Mouse (Mus musculus) left cerebral cortex, postnatal 10 days (tissue): Measurements from ENCODE around the gene Anks1b. TPM values are rescaled to one million over a fixed set of nuclear protein-coding genes. Genes with fewer than 3 reads are reported as not detected.

Experiments used
- DNase-seq, 2 experiments: peaks; one replicate each; pipeline ENCODE4 v3.0.0; 2021 to 2022; ENCODE audit warnings: low spot score in 2 of 2, mixed read lengths in 1 of 2; ENCODE audit errors: extremely low spot score in 1 of 2
- intact Hi-C: fragments of 180-260 bp; cut with DNase I; formaldehyde crosslinking; loops from one replicate; pipeline ENCODE4 v1.15.1; 2025
- total RNA-seq, 2 experiments: library from RNA; stranded (reverse); gene quantifications; 2 replicates each; pipeline ENCODE4 v1.2.3; 2021

Gene Anks1b
- total RNA-seq, 2 experiments from 2014 or later, result 366 TPM

DNA sequence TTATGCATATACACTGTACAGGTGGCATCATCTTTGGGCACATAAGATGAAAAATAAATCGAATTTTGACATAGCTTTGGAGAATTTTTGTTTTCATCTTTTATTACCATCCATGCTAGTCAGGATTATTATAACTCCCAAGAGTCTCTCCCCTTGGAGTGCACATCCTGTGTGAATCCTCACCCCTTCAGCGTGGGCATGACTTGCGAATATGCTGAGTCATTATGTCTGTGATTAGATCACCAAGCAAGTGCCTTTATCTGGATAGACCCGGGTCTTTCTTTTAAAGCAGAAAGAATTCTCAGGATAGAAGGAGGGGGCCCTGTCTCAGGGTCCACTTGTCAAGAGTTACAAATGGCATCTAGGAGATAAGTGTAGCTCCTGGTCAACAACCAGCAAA lies 48.7 kb downstream of the Anks1b start:
- intact Hi-C loops, result no loop called here
- DNase-seq, result no peak

GRCm38 (mm10) chr10:89942180-89942579 lies 68.9 kb downstream of the Anks1b start:
- DNase-seq, result no peak
- intact Hi-C loops, result no loop called here

DNA sequence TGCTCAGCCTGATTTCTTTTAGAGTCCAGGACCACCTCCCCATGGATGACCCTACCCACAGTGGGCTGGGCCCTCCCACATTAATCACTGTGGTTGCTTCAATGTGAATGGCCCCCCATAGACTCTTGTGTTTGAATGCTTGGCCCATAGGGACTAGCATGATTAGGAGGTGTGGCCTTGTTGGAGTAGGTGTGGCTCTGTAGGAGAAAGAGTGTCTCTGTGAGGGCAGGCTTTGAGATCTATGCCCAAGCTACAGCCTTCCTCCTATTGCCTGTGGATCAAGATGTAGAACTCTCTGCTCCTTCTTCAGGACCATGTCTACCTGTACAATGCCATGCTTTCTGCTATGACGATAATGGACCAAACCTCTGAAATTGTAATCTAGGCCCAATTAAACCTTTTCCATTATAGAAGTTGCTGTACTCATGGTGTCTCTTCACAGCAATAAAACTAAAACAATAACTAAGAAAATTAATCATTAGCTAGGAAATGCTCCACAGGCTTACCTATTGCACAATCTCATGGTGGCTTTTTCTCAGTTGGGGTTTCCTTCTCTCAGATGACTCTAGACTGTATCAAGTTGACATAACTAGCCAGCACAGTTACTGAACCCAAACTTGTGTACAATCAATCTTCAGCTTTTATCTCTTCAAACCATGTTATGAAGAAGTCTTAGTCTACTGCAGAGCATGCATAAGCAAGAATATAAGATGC lies 73.5 kb downstream of the Anks1b start:
- DNase-seq, result no peak
- intact Hi-C loops, result no loop called here

GRCm38 (mm10) chr10:89974361-89974760 lies 101.1 kb downstream of the Anks1b start:
- no peak for DNase-seq
- intact Hi-C loops, result loop anchor here (10.0 kb wide), 1 partner anchor 100 kb away; the partner anchor contains the start of gene Anks1b

- intact Hi-C loops, result loop anchor here (10.0 kb wide), 1 partner anchor 101 kb away; the partner anchor contains the start of gene Anks1b
- no peak for DNase-seq
Measured at GRCm38 (mm10) chr10:89975431-89975841, 102.1 kb downstream of the Anks1b start.

DNA sequence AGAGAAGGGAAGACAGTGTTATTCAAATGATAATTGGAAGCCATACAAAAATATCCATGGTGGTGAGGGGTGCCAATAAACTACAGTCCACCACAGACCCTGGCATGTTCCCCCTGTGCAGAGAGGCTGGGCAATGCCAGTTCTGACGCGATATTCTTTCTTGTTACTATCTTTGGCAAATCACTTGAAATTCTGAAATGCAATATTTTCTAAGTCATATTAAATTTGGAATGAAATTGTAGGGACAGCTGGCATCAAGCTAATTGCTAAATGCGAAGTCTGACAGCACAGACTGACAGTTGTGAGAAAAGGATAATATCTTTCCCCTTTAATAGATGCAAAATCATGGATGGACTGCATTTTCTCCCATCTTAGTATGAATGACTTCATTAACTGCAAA lies 103.3 kb downstream of the Anks1b start:
- intact Hi-C loops, result loop anchor here (10.0 kb wide), 1 partner anchor 102 kb away; the partner anchor contains the start of gene Anks1b
- DNase-seq, result no peak

DNA sequence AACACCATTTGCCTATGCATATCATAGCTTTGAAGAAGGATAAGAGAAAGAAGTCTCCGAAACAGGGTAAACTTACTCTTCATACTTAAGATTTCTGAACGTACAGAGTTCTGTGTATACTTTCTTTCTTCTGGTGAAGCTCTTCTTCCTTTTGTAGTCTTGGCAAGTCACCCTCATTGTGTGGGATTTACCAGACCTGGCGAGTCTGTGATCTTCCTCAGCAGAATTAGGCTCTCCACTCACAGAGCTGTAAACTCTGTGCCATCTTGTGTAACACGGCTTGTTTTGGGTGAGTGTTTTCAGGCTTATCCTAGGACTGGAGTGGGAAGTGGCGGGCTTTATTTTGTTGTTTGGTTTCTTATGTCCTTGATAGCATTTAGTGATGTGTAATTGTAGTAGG lies 120.9 kb downstream of the Anks1b start:
- DNase-seq, result no peak

DNA sequence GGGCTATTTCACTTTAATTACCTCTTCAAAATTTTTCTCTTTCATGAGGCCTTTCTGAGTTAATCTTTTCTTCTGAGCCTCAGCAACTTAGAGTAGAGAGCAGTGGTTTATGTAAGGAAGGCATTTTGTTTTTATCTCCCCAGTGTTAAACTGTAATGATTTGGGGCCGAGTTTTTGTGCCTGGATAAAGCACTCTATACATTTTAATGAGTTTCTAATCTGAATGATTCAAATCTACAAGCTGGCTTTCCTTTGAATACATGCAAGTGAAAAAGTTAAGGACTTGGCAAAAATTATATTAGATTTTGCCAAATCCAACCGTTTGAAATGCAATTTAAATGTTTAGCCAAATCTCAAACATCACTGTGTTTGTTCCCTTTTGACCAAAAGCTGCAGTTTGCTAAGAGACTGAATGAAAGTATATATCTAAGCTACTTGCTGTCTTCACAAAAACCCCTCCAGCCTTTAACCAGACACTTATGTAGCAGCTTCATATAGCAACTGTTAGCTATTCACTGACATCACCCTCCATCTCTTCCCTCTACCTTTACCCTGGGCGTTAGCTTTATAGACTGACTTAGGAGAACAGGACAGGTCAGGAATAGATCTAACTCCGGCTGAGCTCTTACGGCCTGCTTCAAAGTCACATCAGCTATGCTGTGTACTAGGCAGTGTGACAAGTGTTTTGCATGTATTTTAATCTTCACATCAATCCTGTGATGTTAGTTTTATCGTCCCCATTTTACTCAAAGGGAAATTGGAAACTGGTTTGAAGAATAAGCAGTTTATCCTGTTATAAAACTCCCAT lies 122.5 kb downstream of the Anks1b start:
- DNase-seq, result no peak
- intact Hi-C loops, result no loop called here

More for the DNA sequence above, 120.9 kb downstream of the Anks1b start:
- intact Hi-C loops, result no loop called here

- DNase-seq, result no peak
- intact Hi-C loops, result no loop called here
Measured at GRCm38 (mm10) chr10:90003980-90004729, 130.8 kb downstream of the Anks1b start.

DNA sequence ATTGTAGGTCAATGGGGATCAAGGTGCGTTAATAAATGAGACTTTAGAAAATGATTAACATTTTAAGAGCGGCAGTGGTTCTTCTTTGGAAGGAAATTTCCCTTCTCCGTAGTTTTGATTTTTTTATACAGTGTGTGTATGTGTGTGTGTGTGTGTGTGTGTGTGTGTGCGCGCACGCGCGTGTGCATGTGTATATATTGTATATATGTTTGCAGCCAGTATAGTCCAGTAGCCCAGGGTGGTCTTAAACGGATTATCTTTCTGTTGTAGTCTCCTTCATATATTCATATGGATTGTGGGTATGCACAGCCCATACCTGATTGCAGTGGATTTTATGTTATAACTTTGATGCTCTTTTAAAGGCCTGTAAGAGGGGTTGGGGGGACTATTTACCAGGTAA lies 131.6 kb downstream of the Anks1b start:
- intact Hi-C loops, result no loop called here
- DNase-seq, result no peak

- intact Hi-C loops, result no loop called here
- DNase-seq, result peak in 1 of 2 experiments; percentile 19
Measured at GRCm38 (mm10) chr10:90033037-90033436, 159.7 kb downstream of the Anks1b start.

GRCm38 (mm10) chr10:90043287-90043686 lies 170.0 kb downstream of the Anks1b start:
- intact Hi-C loops, result loop anchor here (10.0 kb wide), 1 partner anchor 308 kb away; the partner anchor contains the start of gene Actr6
- no peak for DNase-seq

DNA sequence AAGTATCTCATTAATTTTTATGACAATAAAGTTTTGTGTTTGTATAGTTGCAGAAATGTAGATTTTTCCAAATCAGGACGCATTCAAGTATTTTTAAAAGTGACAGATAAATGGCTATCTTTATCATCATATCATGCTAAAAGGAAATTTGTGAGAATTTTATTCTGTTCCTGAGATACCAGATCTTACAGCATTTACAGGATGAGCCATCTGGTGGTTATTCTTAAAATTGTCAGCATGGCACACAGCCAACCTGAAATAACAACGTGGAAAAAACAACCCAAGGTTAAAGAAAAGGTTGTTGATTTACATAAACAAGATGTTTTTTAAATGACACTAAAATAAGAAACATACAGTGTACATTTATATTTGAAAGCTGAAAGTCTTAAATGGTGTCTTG lies 170.5 kb downstream of the Anks1b start:
- DNase-seq, result peak in 1 of 2 experiments; percentile 26
- intact Hi-C loops, result loop anchor here (10.0 kb wide), 1 partner anchor 309 kb away; the partner anchor contains the start of gene Actr6

- intact Hi-C loops, result loop anchor here (10.0 kb wide), 1 partner anchor 309 kb away; the partner anchor contains the start of gene Actr6
- DNase-seq, result no peak
Measured at GRCm38 (mm10) chr10:90044229-90044628, 170.9 kb downstream of the Anks1b start.

- intact Hi-C loops, result no loop called here
- DNase-seq, result no peak
Measured at GRCm38 (mm10) chr10:90068651-90069050, 195.3 kb downstream of the Anks1b start.

- DNase-seq, result no peak
Measured at GRCm38 (mm10) chr10:90077930-90078329, 204.6 kb downstream of the Anks1b start.

GRCm38 (mm10) chr10:90081151-90081550 lies 207.8 kb downstream of the Anks1b start:
- DNase-seq, result no peak
- intact Hi-C loops, result loop anchor here (5.0 kb wide), 1 partner anchor 606 kb away; no protein-coding TSS in a partner anchor

More at GRCm38 (mm10) chr10:90077930-90078329, 204.6 kb downstream of the Anks1b start:
- intact Hi-C loops, result no loop called here

DNA sequence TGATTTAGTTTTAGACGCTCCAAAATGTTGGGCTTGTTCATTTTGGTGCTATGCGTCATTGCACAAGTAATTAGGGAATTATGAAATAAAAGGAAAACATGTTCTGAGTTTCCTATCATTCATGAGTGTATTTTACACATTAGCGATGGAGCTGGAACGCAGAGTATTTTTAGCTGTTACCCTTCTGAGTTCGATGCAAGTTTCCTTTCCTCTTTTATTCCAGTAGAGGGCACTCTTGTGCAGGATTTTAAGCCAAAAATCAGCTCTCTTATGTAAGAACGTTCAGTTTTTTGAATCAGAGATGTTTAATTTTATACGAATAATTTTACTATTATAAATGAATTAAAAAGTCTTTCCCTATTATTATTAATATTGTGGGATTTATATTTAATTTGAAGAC lies 208.3 kb downstream of the Anks1b start:
- DNase-seq, result peak in 1 of 2 experiments; percentile 36
- intact Hi-C loops, result loop anchor here (5.0 kb wide), 1 partner anchor 606 kb away; no protein-coding TSS in a partner anchor

- intact Hi-C loops, result no loop called here
- no peak for DNase-seq
Measured at GRCm38 (mm10) chr10:90093877-90094276, 220.6 kb downstream of the Anks1b start.
